Mouse (Mus musculus) lung, adult 2 months (tissue): ENCODE measurements around the gene Olfr1276.

Experiments used
- CTCF ChIP-seq: fragments of 200-500 bp; IDR thresholded peaks from 2 replicates; pipeline ENCODE4 v1.5.1; 2011; ENCODE audit warnings: mild to moderate bottlenecking, low read length, control low read depth; ENCODE audit not compliant: insufficient read depth
- POLR2A ChIP-seq: fragments of 200-500 bp; IDR thresholded peaks from 2 replicates; pipeline ENCODE4 v1.6.1; 2011; ENCODE audit warnings: low read depth, mild to moderate bottlenecking, control low read depth, low read length, borderline replicate concordance; ENCODE audit errors: extremely low read depth

DNA sequence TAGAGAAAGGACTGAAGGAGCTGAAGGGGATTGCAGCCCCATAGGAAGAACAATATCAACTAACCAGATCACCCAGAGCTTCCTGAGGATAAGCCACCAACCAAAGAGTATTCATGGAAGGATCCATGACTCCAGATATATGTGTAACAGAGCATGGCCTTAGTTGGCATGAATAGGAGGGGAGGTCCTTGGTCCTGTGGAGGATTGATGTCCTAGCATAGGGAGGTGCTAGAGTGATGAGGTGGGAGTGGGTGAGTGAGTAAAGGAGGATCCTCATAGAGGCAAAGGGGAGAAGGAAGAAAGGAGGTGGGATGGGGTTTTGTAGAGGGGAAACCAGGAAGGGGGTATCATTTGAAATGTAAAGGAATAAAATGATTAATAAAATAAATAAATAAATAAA lies 44.2 kb downstream of the Olfr1276 start:
- TF ChIP-seq POLR2A (no peak), CTCF (no peak)
